Mouse (Mus musculus): ENCODE data around the gene Vmn2r3. TPM values are rescaled to one million over a fixed set of nuclear protein-coding genes. Genes with fewer than 3 reads are reported as not detected.
"Not testable (repeated sequence)": the region's sequence is repeated elsewhere in the genome, so short reads cannot be mapped to it uniquely, and the experiment has no call there.

The Vmn2r3 gene
- polyA plus RNA-seq (2015; fragmentation: Nextera tagmentation; extraction: Ambion mirVana), result not detected in 2 replicates

DNA sequence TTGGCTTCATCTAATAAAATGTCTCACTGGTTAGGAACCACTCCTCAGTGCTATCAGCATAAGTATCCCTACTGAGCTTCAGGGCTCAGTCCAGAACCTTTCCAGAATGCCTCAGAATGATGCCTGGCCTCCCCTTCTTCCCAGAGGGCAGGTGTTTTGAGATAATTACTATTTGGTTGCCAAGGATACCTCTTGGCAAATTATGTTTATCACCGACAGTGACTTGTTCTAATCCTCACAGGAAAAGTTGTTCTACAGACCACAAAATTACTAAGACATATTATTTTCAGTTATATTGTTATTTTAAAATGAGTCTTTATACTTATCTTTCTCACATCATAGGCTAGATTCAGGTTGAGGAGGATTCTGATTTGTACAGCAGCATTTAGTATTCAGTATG, at the start of gene Vmn2r3:
Vmn2r3 (minus strand) TSS at position 101 of the 400 bp plus-strand sequence.
- no peaks in the 10 kb centered on the region for H3K27me3 ChIP-seq
- 71% methylated on average over 1 of the region's 1 CpGs for WGBS (ENCODE audit: insufficient replicate concordance)
- no peak within 1 kb of the TSS for H3K9ac ChIP-seq

DNA sequence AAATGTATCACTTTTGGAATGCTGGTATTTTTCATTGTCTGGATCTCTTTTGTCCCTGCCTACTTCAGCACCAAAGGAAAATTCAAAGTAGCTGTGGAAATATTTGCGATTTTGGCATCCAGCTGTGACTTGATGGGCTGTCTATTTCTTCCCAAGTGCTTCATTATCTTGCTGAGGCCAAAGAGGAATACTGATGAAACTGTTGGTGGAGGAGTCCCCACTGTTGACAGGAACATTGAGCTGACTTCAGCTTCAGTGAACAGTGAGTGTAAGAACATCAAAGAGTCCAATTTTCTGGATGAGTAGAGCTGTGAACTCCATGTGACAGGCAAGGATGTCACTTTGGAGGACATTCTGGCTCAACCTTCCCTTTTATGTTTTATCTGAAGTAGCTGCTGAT, 43.0 kb upstream of the Vmn2r3 start:
- 33% methylated on average over 1 of the region's 1 CpGs for WGBS (ENCODE audit: insufficient replicate concordance)
- Histone ChIP-seq H3K36me3 (replicated peaks) (no peaks in the 10 kb centered on the region), H3K9me3 (replicated peaks) (no peaks in the 10 kb centered on the region), H3K27me3 (no peaks in the 10 kb centered on the region), H3K4me2 (no peak overlapping the region), H3K4me3 (replicated peaks) (no peak overlapping the region), H3K4me1 (replicated peaks) (no peaks in the 10 kb centered on the region), H3K9ac (no peak overlapping the region), H3K27ac (replicated peaks) (no peak overlapping the region)
- ATAC-seq (ENCODE audit: insufficient read depth), result no peak

More for the DNA sequence above, at the start of gene Vmn2r3:
- H3K9me3 ChIP-seq (replicated peaks), result no peaks in the 10 kb centered on the region
- no peak within 1 kb of the TSS for H3K27ac ChIP-seq (replicated peaks)
- H3K4me3 ChIP-seq (replicated peaks), result no peak within 1 kb of the TSS
- no peaks in the 10 kb centered on the region for H3K36me3 ChIP-seq (replicated peaks)
- H3K4me2 ChIP-seq, result no peak within 1 kb of the TSS
- no peak for ATAC-seq (ENCODE audit: insufficient read depth)
- no peaks in the 10 kb centered on the region for H3K4me1 ChIP-seq (replicated peaks)

DNA sequence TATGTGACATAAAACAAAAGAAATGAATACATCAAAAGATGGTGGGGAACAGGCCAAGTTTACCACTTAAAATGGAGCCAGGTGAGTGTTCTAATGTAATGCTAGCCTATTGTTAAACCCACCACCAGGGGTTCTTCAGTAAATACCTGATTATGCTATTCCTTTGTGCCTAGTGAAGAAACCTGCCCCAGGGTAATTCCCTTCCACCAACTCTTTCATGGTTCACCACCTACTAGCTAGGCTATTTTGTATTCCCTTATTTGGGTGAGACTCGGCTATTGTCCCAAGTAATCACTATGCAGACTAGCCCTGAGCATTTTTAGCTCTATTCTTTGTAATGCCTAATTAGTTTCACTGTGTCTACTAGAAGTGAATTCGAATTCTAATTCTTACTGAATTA, 32.3 kb upstream of the Vmn2r3 start:
- no peak overlapping the region for H3K4me2 ChIP-seq
- 42% methylated on average over 2 of the region's 2 CpGs for WGBS (ENCODE audit: insufficient replicate concordance)
- no peak for ATAC-seq (ENCODE audit: insufficient read depth)

DNA sequence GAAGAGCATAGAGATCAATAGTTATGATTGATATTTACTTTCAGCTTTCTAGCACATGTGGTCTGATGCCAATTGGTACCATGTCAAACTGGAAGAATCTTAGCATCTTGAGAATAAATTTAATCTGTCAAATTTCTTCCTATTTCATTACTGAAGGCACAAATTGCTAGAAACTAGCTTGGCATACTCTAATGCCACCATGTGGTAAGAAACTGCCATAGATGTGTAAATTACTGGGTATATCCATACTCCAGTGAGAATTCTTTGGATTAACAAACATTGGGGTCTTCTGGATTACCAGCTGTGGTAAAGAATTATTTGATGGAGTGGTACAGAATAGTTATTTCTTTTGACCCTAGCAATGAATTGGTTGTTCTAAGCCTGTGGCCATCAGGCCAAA, 17.3 kb upstream of the Vmn2r3 start:
- Histone ChIP-seq H3K9me3 (replicated peaks) (no peaks in the 10 kb centered on the region), H3K4me3 (replicated peaks) (no peak overlapping the region), H3K27ac (replicated peaks) (no peak overlapping the region), H3K4me2 (no peak overlapping the region), H3K4me1 (replicated peaks) (no peaks in the 10 kb centered on the region), H3K36me3 (replicated peaks) (no peaks in the 10 kb centered on the region), H3K27me3 (no peaks in the 10 kb centered on the region), H3K9ac (no peak overlapping the region)
- ATAC-seq (ENCODE audit: insufficient read depth), result no peak

More for the DNA sequence above, 32.3 kb upstream of the Vmn2r3 start:
- Histone ChIP-seq H3K27me3 (no peaks in the 10 kb centered on the region), H3K36me3 (replicated peaks) (no peaks in the 10 kb centered on the region), H3K27ac (replicated peaks) (no peak overlapping the region), H3K4me3 (replicated peaks) (no peak overlapping the region), H3K9ac (no peak overlapping the region), H3K9me3 (replicated peaks) (no peaks in the 10 kb centered on the region), H3K4me1 (replicated peaks) (no peaks in the 10 kb centered on the region)

DNA sequence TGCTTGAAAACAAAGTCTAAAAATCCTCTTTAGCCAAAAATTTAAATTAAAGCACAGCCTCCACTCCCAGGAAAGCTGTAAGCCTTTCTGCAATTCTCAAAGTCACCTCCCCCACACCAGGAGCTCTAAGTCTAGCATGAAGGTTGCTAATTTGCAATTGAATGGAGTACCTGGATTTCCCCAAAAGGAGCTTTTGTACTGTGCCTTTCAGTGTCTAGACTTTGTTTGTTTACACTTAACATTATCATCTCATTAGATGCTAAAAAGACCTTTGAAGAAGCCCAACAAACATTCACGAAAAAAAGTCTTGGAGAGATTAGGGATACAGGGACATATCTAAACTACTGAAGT, 23.8 kb downstream of the Vmn2r3 start:
- Histone ChIP-seq H3K4me3 (replicated peaks) (no peak overlapping the region), H3K9ac (no peak overlapping the region), H3K36me3 (replicated peaks) (no peaks in the 10 kb centered on the region), H3K4me2 (no peak overlapping the region), H3K27ac (replicated peaks) (no peak overlapping the region), H3K27me3 (no peaks in the 10 kb centered on the region), H3K4me1 (replicated peaks) (no peaks in the 10 kb centered on the region), H3K9me3 (replicated peaks) (no peaks in the 10 kb centered on the region)
- no peak for ATAC-seq (ENCODE audit: insufficient read depth)
- 21% methylated on average over 1 of the region's 1 CpGs for WGBS (ENCODE audit: insufficient replicate concordance)

DNA sequence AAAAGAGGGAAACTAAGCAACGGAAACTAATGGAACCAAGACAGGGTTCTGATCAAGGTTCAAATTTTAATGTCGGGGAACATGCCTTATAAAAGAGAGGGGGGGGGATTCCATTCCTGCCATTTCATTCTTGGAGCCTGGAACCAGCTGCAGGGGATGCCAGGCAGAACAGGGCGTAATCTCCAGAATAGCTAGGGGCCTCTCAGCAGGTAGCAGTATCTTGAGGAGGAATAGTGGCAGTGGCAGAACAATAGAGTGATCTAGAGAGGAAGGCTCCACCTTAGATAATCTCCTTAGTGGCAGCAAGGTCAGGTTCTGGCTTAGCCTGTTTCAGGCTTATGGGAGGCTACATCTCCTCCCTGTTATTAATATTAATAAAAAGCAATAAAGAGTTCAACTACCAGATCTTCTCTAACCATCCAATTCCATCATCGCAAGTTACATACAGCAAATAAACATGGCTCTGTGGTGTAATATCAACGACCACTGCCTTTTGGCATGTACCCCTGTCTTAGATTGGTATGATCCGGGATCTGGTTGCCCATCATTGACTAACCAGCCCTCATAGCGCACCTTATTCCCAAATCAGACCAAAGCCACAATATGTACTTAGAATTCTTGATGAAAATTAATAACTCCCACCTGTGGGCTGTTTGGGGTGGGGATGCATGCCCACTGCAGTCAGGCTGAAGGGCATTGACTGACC, 24.3 kb downstream of the Vmn2r3 start:
- H3K4me3 ChIP-seq (replicated peaks); H3K4me2 ChIP-seq; H3K4me1 ChIP-seq (replicated peaks); H3K9me3 ChIP-seq (replicated peaks); ATAC-seq (ENCODE audit: insufficient read depth); H3K27ac ChIP-seq (replicated peaks); H3K27me3 ChIP-seq; H3K36me3 ChIP-seq (replicated peaks); H3K9ac ChIP-seq: not testable (repeated sequence)
- 35% methylated on average over 7 of the region's 7 CpGs for WGBS (ENCODE audit: insufficient replicate concordance)

DNA sequence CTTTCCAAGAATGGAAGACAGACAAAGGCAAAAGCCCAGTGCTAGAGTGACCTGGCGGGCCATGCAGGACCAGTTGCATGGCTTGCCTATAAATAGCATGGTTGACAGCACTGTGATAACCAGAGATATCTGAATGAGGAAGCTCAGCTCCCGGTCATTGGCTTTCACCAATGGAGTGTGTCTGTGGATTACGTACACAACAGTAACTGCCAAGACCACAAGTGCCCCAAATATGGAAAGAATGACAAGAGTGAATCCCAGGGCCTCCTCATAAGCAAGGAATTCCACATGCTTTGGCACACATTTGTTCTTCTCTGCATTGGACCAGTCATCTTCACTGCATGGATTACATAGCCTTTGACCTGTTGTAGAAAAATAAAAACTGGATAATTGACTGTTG, 29.9 kb downstream of the Vmn2r3 start:
- Histone ChIP-seq H3K27ac (replicated peaks) (no peak overlapping the region), H3K27me3 (no peaks in the 10 kb centered on the region), H3K9me3 (replicated peaks) (no peaks in the 10 kb centered on the region), H3K4me2 (no peak overlapping the region), H3K9ac (no peak overlapping the region), H3K4me1 (replicated peaks) (no peaks in the 10 kb centered on the region), H3K4me3 (replicated peaks) (no peak overlapping the region), H3K36me3 (replicated peaks) (no peaks in the 10 kb centered on the region)
- no peak for ATAC-seq (ENCODE audit: insufficient read depth)
- 21% methylated on average over 3 of the region's 3 CpGs for WGBS (ENCODE audit: insufficient replicate concordance)

DNA sequence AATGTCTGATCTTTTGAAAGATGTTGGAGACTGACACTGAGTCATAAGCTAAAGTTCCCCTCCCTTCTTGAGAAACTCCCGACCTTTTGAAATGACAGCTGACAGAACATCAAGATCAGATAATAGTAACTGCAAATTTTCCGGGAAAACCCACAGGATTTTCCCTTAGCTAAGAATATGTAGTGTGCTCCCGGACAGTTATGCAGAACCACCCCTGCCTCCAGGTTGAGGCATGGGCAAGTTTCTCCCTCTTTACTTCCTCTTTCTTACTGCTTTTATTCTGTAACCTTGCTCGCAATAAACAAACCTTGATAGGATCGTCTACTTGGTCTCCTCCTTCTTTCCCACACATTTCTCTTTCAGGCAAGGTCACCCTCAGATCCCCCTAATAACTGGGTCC, 37.9 kb downstream of the Vmn2r3 start:
- no peak overlapping the region for H3K4me2 ChIP-seq
- H3K9ac ChIP-seq, result no peak overlapping the region
- H3K36me3 ChIP-seq (replicated peaks), result no peaks in the 10 kb centered on the region
- H3K27me3 ChIP-seq, result no peaks in the 10 kb centered on the region
- no peak overlapping the region for H3K4me3 ChIP-seq (replicated peaks)
- no peaks in the 10 kb centered on the region for H3K9me3 ChIP-seq (replicated peaks)
- H3K27ac ChIP-seq (replicated peaks), result no peak overlapping the region
- ATAC-seq (ENCODE audit: insufficient read depth), result no peak
- WGBS (ENCODE audit: insufficient replicate concordance), result 59% methylated on average over 5 of the region's 5 CpGs
- no peaks in the 10 kb centered on the region for H3K4me1 ChIP-seq (replicated peaks)

DNA sequence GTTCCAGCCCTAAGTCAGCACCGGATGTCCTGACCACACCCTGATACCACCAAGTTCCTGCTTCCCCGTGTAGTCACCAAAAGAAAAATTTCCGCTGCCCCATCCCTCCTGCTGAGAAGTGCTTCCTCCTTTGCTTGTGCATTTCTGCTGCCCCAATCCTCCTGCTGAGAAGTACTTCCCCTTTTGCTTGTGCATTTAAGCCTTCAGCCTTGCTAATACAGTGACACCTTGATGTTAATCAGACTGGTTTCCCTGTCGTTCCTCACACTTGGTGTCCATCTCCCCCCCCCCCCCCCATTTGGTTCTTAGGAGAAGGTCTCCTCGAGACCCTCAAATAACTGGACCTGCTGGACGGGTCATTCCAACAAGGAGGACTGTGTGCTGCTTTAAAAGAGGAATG, 39.0 kb downstream of the Vmn2r3 start:
- not testable (repeated sequence) for H3K4me3 ChIP-seq (replicated peaks); H3K27me3 ChIP-seq; ATAC-seq (ENCODE audit: insufficient read depth); H3K4me2 ChIP-seq; H3K9ac ChIP-seq; H3K27ac ChIP-seq (replicated peaks); H3K36me3 ChIP-seq (replicated peaks); H3K4me1 ChIP-seq (replicated peaks); H3K9me3 ChIP-seq (replicated peaks)
- 65% methylated on average over 6 of the region's 6 CpGs for WGBS (ENCODE audit: insufficient replicate concordance)

DNA sequence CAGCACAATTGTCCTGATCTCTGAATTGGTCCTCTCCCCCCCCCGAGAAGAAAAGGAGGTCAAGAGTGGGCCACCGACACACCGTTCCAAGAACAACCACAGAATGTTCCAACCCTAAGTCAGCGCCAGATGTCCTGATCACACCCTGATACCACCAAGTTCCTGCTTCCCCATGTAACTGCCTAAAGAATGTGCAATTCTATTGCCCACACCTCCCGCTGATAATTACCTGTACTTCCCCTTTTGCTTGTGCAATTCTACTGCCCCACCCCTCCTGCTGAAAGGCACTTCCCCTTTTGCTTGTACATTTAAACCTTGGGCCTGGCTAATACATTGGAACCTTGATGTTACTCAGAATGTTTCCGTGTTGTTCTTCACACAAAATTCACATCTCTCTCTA, 54.0 kb downstream of the Vmn2r3 start:
- ATAC-seq (ENCODE audit: insufficient read depth); H3K9me3 ChIP-seq (replicated peaks); H3K4me2 ChIP-seq; H3K27me3 ChIP-seq; H3K9ac ChIP-seq; H3K27ac ChIP-seq (replicated peaks); H3K4me3 ChIP-seq (replicated peaks); H3K36me3 ChIP-seq (replicated peaks); H3K4me1 ChIP-seq (replicated peaks): not testable (repeated sequence)
- WGBS (ENCODE audit: insufficient replicate concordance), result 34% methylated on average over 6 of the region's 6 CpGs

DNA sequence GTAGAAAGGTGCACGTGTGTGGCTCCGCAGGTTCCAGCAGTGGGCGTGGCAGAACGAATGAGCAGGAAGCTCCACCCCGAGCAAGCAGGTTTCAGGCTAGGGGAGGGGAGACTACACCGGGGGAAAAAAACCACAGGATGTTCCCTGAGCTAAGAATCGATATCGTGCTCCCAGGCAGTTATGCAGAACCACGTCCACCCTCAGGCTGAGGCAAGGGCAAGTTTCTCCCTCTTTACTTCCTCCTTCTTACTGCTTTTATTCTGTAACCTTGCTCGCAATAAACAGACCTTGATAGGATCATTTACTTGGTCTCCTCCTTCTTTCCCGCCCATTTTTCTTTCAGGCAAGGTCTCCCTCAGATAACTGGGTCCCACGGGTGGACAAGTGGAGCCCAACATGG, 55.9 kb downstream of the Vmn2r3 start:
- not testable (repeated sequence) for H3K27me3 ChIP-seq; H3K4me3 ChIP-seq (replicated peaks); ATAC-seq (ENCODE audit: insufficient read depth); H3K4me2 ChIP-seq; H3K4me1 ChIP-seq (replicated peaks); H3K36me3 ChIP-seq (replicated peaks); H3K9me3 ChIP-seq (replicated peaks); H3K27ac ChIP-seq (replicated peaks); H3K9ac ChIP-seq
- WGBS (ENCODE audit: insufficient replicate concordance), result 47% methylated on average over 8 of the region's 12 CpGs

DNA sequence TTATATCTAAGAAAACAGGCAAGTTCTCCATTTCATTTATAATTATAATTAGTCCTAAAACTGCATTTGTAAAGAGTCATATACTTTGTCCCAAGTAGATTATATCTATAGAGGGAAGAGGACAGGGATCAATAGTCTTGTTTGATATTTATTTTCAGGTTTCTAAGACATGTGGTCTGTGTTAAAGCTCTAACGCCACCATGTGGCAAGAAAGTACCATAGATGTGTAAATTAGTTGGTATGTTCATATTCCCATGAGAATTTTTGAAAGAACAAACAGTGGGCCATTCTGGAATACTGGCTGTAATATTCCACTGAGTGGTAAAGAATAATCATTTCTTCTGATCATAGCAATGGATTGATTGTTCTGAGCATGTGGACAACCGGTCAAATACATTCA, 62.3 kb downstream of the Vmn2r3 start:
- no peaks in the 10 kb centered on the region for H3K4me1 ChIP-seq (replicated peaks)
- H3K4me3 ChIP-seq (replicated peaks), result no peak overlapping the region
- no peaks in the 10 kb centered on the region for H3K27me3 ChIP-seq
- no peak for ATAC-seq (ENCODE audit: insufficient read depth)
- H3K4me2 ChIP-seq, result no peak overlapping the region
- 45% methylated on average over 2 of the region's 2 CpGs for WGBS (ENCODE audit: insufficient replicate concordance)
- H3K9me3 ChIP-seq (replicated peaks), result no peaks in the 10 kb centered on the region
- H3K9ac ChIP-seq, result no peak overlapping the region
- no peaks in the 10 kb centered on the region for H3K36me3 ChIP-seq (replicated peaks)
- H3K27ac ChIP-seq (replicated peaks), result no peak overlapping the region
